Mouse (Mus musculus) heart, embryonic 14.5 days (tissue): ENCODE measurements around the gene Apol6. TPM values are rescaled to one million over a fixed set of nuclear protein-coding genes. Genes with fewer than 3 reads are reported as not detected.

ENCODE experiments used
- ATAC-seq: fragments of 200-750 bp; cut with Nextera tagmentation; 2 replicates; pipeline ENCODE4 v1.8.0; 2017; ENCODE audit warnings: low read depth, moderate TSS enrichment; ENCODE audit not compliant: insufficient number of reproducible peaks, insufficient read depth, low FRiP score
- H3K27ac ChIP-seq, 2 experiments: fragments of 200-500 bp in 1 of 2; fragments of 300-500 bp in 1 of 2; sonication (generic) in 1 of 2; replicated peaks in 1 of 2; 2 replicates each; pipeline ENCODE4 v1.5.1; 2012 to 2014; ENCODE audit warnings: low read depth in 2 of 2, low read length in 2 of 2, control low read depth in 1 of 2, mild to moderate bottlenecking in 1 of 2, mixed read lengths in 1 of 2; ENCODE audit not compliant: control insufficient read depth in 1 of 2, insufficient read depth in 1 of 2
- H3K27me3 ChIP-seq: fragments of 300-500 bp; sonication (generic); 2 replicates; pipeline ENCODE4 v1.6.1; 2014; ENCODE audit warnings: mild to moderate bottlenecking, low read length, control low read depth; ENCODE audit not compliant: control insufficient read depth, insufficient read depth
- H3K36me3 ChIP-seq: fragments of 300-500 bp; sonication (generic); 2 replicates; pipeline ENCODE4 v1.6.1; 2014; ENCODE audit warnings: mild to moderate bottlenecking, control low read depth, low read length, mixed read lengths; ENCODE audit not compliant: control insufficient read depth, insufficient read depth
- H3K4me1 ChIP-seq, 2 experiments: fragments of 200-500 bp in 1 of 2; fragments of 300-500 bp in 1 of 2; sonication (generic) in 1 of 2; 2 replicates each; pipeline ENCODE4 v1.6.1; 2012 to 2014; ENCODE audit warnings: low read length in 2 of 2, control low read depth in 1 of 2, mixed read lengths in 1 of 2; ENCODE audit not compliant: control insufficient read depth in 2 of 2, insufficient read depth in 2 of 2
- H3K4me2 ChIP-seq: fragments of 300-500 bp; sonication (generic); 2 replicates; pipeline ENCODE4 v1.6.1; 2014; ENCODE audit warnings: mild to moderate bottlenecking, low read length
- H3K4me3 ChIP-seq, 2 experiments: fragments of 200-500 bp in 1 of 2; fragments of 300-500 bp in 1 of 2; sonication (generic) in 1 of 2; 2 replicates each; pipeline ENCODE4 v1.5.1; 2012 to 2014; ENCODE audit warnings: low read length in 2 of 2, mild to moderate bottlenecking in 2 of 2, control low read depth in 1 of 2, low read depth in 1 of 2, moderate library complexity in 1 of 2; ENCODE audit not compliant: control insufficient read depth in 1 of 2, insufficient read depth in 1 of 2
- H3K9ac ChIP-seq: fragments of 300-500 bp; sonication (generic); 2 replicates; pipeline ENCODE4 v1.6.1; 2014; ENCODE audit warnings: mild to moderate bottlenecking, low read length
- H3K9me3 ChIP-seq: fragments of 300-500 bp; sonication (generic); 2 replicates; pipeline ENCODE4 v1.6.1; 2016; ENCODE audit warnings: low read length, control low read depth; ENCODE audit not compliant: control insufficient read depth
- WGBS: fragments of 180-500 bp; shearing (Covaris S2); extraction: QIAGEN DNeasy Blood & Tissue Kit; methylation state at CpG from one replicate; pipeline ENCODE4 v1.1.7; 2014; 5-methylcytosine and 5-hydroxymethylcytosine counted together
- polyA plus RNA-seq: library from polyadenylated mRNA; unstranded; fragments of >200 nt; fragmentation: Nextera tagmentation; extraction: Ambion mirVana; gene quantifications from 2 replicates; pipeline ENCODE4 v1.2.1, GENCODE M21; 2014

Gene Apol6
- polyA plus RNA-seq, result 0.19 TPM in 2 replicates

DNA sequence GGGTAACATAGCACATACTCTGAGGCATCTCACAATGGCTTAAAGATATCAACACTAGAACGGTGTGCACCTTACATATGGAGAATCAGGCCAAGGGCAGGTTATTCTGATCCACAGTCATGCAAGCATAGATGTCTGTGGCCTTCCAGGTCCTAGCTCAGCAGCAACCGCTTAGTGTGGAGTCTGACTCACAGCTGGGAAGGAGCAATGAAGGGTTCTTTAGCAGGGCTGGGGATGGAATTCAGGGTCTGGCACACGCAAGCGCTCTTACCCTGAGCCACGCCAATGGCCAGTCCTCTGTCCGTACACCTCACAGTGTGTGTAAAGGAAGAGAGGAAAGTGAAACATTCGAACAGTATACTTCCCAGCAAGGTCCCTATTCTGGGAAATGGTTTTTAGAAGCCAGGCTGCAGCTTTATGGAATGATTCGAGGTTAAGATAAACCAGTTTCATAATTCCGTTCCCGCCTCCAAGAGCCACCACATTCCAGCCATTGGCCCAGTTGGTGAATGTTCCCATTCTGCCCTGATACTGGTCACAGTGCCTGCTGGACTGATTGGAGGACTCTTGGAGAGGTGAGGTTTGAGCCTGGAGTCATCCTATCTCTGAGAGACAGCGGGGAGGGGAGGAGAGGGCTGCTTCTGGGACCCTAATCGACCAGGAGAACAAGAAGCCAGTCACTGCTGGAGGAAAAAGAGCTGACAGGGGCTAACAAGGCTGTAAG, at the start of gene Apol6:
Apol6 (plus strand) TSS at position 133 of the 724 bp plus-strand sequence.
- Histone ChIP-seq H3K9ac (no peak within 1 kb of the TSS), H3K36me3 (no peaks in the 10 kb centered on the region), H3K4me3 (no peak within 1 kb of the TSS), H3K27ac (no peak within 1 kb of the TSS), H3K27me3 (no peaks in the 10 kb centered on the region), H3K4me1 (peaks cover 20 to 33% of the 10 kb centered on the region in 2 experiments; a peak in 3 of 4 replicates), H3K4me2 (no peak within 1 kb of the TSS), H3K9me3 (no peaks in the 10 kb centered on the region)
- ATAC-seq, result no peak
- 76% methylated on average over 12 of the region's 12 CpGs for WGBS

DNA sequence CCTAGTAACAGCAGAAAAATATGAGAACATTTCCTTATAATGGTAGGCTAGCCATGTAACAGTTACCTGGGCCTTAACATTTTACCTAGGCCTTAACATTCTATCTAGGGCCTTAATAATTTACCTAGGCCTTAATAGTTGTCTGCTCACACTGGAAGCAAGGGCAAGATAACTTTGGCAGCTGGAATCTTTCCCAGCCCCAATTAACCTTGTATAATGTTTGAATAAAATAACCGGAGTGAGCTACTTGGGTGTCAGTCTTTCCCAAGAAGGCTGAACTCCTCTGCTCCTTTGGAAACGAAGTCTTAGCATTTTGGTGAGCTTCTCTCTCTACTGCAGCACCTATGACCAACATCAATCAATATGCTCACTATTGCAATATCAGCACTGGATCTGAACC, 46.5 kb upstream of the Apol6 start:
- H3K27ac ChIP-seq, result peak overlapping the region in 1 of 2 experiments; percentile 76; a peak in 2 of 4 replicates
- H3K4me1 ChIP-seq, result peaks cover 9 to 18% of the 10 kb centered on the region in 2 experiments
- H3K9ac ChIP-seq, result peak overlapping the region; percentile 59; the same call in 1 of the 2 replicates
- H3K4me3 ChIP-seq, result no peak overlapping the region
- ATAC-seq, result no peak
- H3K9me3 ChIP-seq, result no peaks in the 10 kb centered on the region
- H3K36me3 ChIP-seq, result no peaks in the 10 kb centered on the region
- no peaks in the 10 kb centered on the region for H3K27me3 ChIP-seq
- no peak overlapping the region for H3K4me2 ChIP-seq
- WGBS, result 73% methylated on average over 2 of the region's 2 CpGs

DNA sequence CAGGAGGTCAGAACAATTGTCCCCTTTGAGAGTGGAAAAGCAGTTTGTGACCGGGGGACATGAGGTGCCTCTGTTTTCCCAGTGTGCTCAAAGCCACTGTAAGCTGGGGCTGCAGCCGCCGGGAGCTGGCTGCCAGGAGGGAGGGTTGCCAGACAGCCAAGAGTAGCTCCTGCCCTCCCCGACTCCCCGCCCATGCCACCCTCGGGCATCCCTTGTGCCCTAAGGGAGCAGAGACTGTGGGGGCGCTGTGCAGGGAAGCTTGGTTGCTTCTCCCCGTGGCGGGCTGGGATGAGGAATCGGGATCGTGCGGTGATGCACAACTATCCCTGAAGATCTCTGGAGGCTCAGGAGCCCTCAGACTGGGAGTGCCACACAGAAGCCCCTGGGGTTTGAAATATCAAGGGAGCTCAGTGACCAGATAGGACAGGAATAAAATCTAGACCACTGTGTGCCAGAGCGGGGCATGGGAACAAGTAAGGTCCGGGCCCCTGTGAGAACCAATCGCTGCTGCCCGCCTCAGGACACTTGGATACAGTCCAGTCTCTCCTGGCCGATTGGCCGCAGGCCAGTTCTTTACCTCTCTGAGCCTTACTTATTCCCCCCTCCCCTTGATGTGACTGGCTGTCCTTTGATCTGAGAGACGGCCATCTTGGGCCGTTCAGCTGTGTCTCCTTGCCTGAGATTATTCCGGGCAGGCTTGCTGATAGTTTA, 45.5 kb upstream of the Apol6 start:
- Histone ChIP-seq H3K4me3 (peak overlapping the region in 1 of 2 experiments; percentile 20; a peak in 2 of 4 replicates), H3K27me3 (no peaks in the 10 kb centered on the region), H3K27ac (peak overlapping the region; percentile 74 to 76), H3K4me1 (peaks cover 11 to 20% of the 10 kb centered on the region in 2 experiments), H3K9ac (peak overlapping the region; percentile 59), H3K9me3 (no peaks in the 10 kb centered on the region), H3K36me3 (no peaks in the 10 kb centered on the region), H3K4me2 (peak overlapping the region; percentile 49)
- ATAC-seq, result peak; percentile 52
- 23% methylated on average over 21 of the region's 21 CpGs for WGBS

DNA sequence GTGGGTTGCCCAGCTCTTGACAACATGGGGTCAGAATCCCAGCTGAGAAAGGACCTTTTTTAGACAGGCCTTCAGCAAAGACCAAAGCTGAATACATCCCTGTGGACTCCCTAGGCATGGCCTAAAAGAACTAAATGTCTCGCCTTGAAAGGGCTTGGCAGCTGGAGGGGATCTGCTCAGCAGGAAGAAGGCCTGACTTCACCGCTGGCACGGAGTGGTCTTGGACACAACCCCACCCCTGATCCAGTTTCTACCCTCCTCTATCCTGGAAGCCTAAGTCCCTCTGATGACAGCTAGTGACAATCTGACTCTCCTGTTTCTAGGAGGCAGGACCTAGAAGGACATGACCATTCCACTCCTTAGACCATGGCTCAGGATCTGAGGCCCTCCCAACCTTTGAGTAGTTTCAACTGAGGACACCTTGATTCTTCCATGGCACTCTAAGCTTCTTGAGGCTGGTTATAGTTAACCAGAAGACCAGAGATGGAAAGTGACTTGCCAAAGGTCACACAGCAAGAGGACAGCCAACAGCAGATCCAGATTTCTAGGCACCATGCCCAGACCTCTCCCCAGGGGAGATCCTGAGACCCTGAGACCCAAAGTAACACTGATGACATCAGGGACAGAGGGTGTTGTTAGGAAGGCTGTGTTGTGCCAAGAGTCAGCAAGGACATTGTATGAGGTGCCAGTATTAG, 41.2 kb upstream of the Apol6 start:
- no peak overlapping the region for H3K9ac ChIP-seq
- H3K27me3 ChIP-seq, result no peaks in the 10 kb centered on the region
- H3K36me3 ChIP-seq, result no peaks in the 10 kb centered on the region
- H3K27ac ChIP-seq, result no peak overlapping the region
- no peak for ATAC-seq
- H3K4me3 ChIP-seq, result no peak overlapping the region
- no peaks in the 10 kb centered on the region for H3K9me3 ChIP-seq
- no peak overlapping the region for H3K4me2 ChIP-seq
- H3K4me1 ChIP-seq, result peaks cover 11 to 12% of the 10 kb centered on the region in 2 experiments
- WGBS, result 91% methylated on average over 3 of the region's 3 CpGs

DNA sequence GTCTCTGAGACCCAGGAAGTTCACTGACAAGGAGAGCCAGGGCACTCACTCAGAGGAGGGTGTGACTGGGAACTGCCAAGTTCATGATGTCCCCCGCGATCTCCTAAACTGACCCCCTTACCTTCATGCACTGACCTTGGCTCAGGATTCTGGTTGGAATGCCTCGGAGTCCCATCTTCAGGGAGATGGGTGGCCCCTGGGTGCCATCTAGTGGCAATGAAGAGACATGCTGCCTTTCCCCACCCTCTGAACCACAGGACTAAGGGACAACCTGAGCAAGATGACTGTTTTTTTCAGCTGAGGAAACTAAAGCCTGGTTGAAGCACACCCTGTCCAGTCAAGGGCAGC, 40.7 kb upstream of the Apol6 start:
- H3K4me3 ChIP-seq, result no peak overlapping the region
- WGBS, result 6% methylated on average over 3 of the region's 3 CpGs
- ATAC-seq, result peak; percentile 6; the same call in 1 of the 2 replicates
- H3K9ac ChIP-seq, result no peak overlapping the region
- H3K4me1 ChIP-seq, result peaks cover 9 to 12% of the 10 kb centered on the region in 2 experiments
- H3K27ac ChIP-seq, result no peak overlapping the region
- H3K4me2 ChIP-seq, result no peak overlapping the region
- no peaks in the 10 kb centered on the region for H3K36me3 ChIP-seq
- no peaks in the 10 kb centered on the region for H3K27me3 ChIP-seq
- H3K9me3 ChIP-seq, result no peaks in the 10 kb centered on the region

DNA sequence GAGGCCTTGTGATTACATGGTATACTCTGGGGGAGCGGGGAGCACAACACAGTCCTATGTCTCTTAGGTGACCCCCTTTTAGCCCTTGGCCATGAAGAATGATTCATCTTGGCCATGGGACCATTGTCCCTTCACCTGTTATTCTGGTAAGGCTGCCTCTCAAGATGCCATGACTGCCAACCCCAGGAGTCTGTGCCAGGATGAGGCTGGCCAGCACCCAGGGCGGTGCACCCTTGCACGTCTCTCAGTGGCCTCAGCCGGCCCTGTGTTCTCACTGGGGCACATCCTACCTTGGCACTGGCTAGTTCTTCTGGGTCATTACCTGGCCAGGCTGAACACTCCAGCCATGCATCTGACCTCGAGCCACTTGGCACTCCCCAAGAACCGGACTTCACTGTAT, 35.7 kb upstream of the Apol6 start:
- H3K9ac ChIP-seq, result no peak overlapping the region
- no peak overlapping the region for H3K4me3 ChIP-seq
- H3K27ac ChIP-seq, result no peak overlapping the region
- WGBS, result 91% methylated on average over 6 of the region's 6 CpGs
- H3K27me3 ChIP-seq, result no peaks in the 10 kb centered on the region
- peaks cover 16 to 20% of the 10 kb centered on the region in 2 experiments for H3K4me1 ChIP-seq
- H3K4me2 ChIP-seq, result no peak overlapping the region
- H3K9me3 ChIP-seq, result no peaks in the 10 kb centered on the region
- peaks cover 7% of the 10 kb centered on the region; the same call in 1 of the 2 replicates for H3K36me3 ChIP-seq
- ATAC-seq, result no peak

DNA sequence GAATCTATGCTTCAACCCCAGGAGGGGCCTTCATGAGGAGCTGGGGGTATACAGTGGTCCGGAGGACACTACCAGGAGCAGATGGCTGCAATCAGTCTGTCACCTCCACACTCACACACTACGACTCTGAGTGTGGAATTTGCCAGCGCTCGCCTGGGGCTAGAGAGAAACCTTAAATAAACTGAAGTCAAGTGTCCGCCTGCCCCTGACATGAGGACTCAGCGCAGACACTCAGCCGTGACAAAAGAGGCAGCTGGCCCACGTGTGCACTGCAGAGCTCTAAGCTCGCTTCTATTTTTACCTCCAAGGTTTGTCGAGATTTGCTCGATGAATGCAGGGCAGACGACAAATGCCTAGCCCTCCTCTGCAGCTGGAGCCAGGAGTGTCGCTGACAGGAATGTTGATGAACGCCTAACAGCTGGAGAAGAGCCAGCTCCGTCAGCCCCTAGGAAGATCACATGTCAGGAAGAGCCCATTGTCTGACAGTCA, 30.7 kb upstream of the Apol6 start:
- ATAC-seq, result peak; percentile 81
- no peaks in the 10 kb centered on the region for H3K27me3 ChIP-seq

More for the DNA sequence above, 30.7 kb upstream of the Apol6 start:
- H3K4me3 ChIP-seq, result peak overlapping the region; percentile 32
- 4% methylated on average over 15 of the region's 15 CpGs for WGBS
- H3K27ac ChIP-seq, result peak overlapping the region; percentile 94 to 100
- peak overlapping the region; percentile 66 for H3K4me2 ChIP-seq
- peaks cover 57 to 63% of the 10 kb centered on the region in 2 experiments for H3K4me1 ChIP-seq
- peaks cover 29% of the 10 kb centered on the region for H3K36me3 ChIP-seq
- peak overlapping the region; percentile 82 for H3K9ac ChIP-seq
- H3K9me3 ChIP-seq, result no peaks in the 10 kb centered on the region
